Comparison of ENCODE assay signal across 8 mouse cellular contexts in genomic region chr1:151755660-151756424, GRCm38 (mm10). TPM values are rescaled to one million over a fixed set of nuclear protein-coding genes. Genes with fewer than 3 reads are reported as not detected.
DNase-seq lines count a peak whose midpoint lies in the region; ATAC-seq and TF ChIP-seq lines count a peak whose summit lies in the region.

No protein-coding gene starts in this region.

- peak; percentile 11 for ATAC-seq in frontal cortex, adult (ENCODE audit: low TSS enrichment)
- no peak for ATAC-seq in forebrain, embryonic 14.5 days
- ATAC-seq in limb, embryonic 14.5 days (ENCODE audit: low FRiP score, low read depth) = no peak
- peak; percentile 45; the same call in 1 of the 2 replicates for ATAC-seq in neural tube, embryonic 15.5 days (ENCODE audit: low FRiP score)

- H3K4me3 ChIP-seq in thymus, adult 2 months (ENCODE audit: control insufficient read depth, insufficient read depth, low read length) = peak overlapping the region; percentile 59
- H3K4me3 ChIP-seq in forebrain, embryonic 14.5 days (ENCODE audit: low read depth, low read length) = peak overlapping the region; percentile 88
- peak overlapping the region; percentile 93 for H3K4me3 ChIP-seq in limb, embryonic 14.5 days (replicated peaks; ENCODE audit: low read length)
- peak overlapping the region; percentile 87 for H3K4me3 ChIP-seq in neural tube, embryonic 15.5 days (replicated peaks)

- 0 out of 2 replicates have a peak, but pooled peaks cover 3% of the 10 kb centered on the region for H3K36me3 ChIP-seq in thymus, adult 2 months (ENCODE audit: control insufficient read depth, insufficient read depth, low read length)
- H3K36me3 ChIP-seq in forebrain, embryonic 14.5 days (ENCODE audit: control insufficient read depth, insufficient read depth, low read length) = 0 out of 2 replicates have a peak, but pooled peaks cover 4% of the 10 kb centered on the region
- H3K36me3 ChIP-seq in limb, embryonic 14.5 days (ENCODE audit: control insufficient read depth, insufficient read depth, low read length) = peaks cover 4% of the 10 kb centered on the region; the same call in 1 of the 2 replicates
- H3K36me3 ChIP-seq in neural tube, embryonic 15.5 days = 0 out of 2 replicates have a peak, but pooled peaks cover 2% of the 10 kb centered on the region

- DNase-seq in frontal cortex, postnatal 25 days (ENCODE audit: low spot score in 2 of 2) = no peak
- peak; percentile 7 for DNase-seq in thymus, adult 2 months
- no peak for DNase-seq in thymus, postnatal 36 days
- DNase-seq in forebrain, embryonic 14.5 days (ENCODE audit: low spot score) = no peak
- no peak for DNase-seq in limb, embryonic 14.5 days (ENCODE audit: low spot score)
- no peak for DNase-seq in left cerebral cortex, adult 9 months (ENCODE audit: low spot score in 2 of 2)

- H3K4me1 ChIP-seq in thymus, adult 2 months (replicated peaks; ENCODE audit: control insufficient read depth, insufficient read depth, low read length) = no peaks in the 10 kb centered on the region; the same call in 1 of the 2 replicates
- H3K4me1 ChIP-seq in forebrain, embryonic 14.5 days (ENCODE audit: control insufficient read depth, insufficient read depth, low read length) = peaks cover 7% of the 10 kb centered on the region
- peaks cover 25% of the 10 kb centered on the region for H3K4me1 ChIP-seq in limb, embryonic 14.5 days (ENCODE audit: control insufficient read depth, insufficient read depth, low read length)
- H3K4me1 ChIP-seq in neural tube, embryonic 15.5 days = peaks cover 21% of the 10 kb centered on the region

- H3K4me2 ChIP-seq in forebrain, embryonic 14.5 days (ENCODE audit: low read length) = peak overlapping the region; percentile 86
- H3K4me2 ChIP-seq in limb, embryonic 14.5 days (replicated peaks; ENCODE audit: low read depth, low read length, severe bottlenecking) = peak overlapping the region; percentile 89
- H3K4me2 ChIP-seq in neural tube, embryonic 15.5 days = peak overlapping the region; percentile 86

- H3K9me3 ChIP-seq in forebrain, embryonic 14.5 days (replicated peaks; ENCODE audit: control insufficient read depth, low read length) = no peaks in the 10 kb centered on the region
- H3K9me3 ChIP-seq in limb, embryonic 14.5 days (ENCODE audit: control insufficient read depth, low read length) = no peaks in the 10 kb centered on the region
- no peaks in the 10 kb centered on the region for H3K9me3 ChIP-seq in neural tube, embryonic 15.5 days (replicated peaks)

- no peak overlapping the region for H3K27ac ChIP-seq in thymus, adult 2 months (ENCODE audit: control insufficient read depth, insufficient read depth, low read length)
- H3K27ac ChIP-seq in forebrain, embryonic 14.5 days (ENCODE audit: low read depth, low read length) = peak overlapping the region; percentile 84
- peak overlapping the region; percentile 35; the same call in 1 of the 2 replicates for H3K27ac ChIP-seq in limb, embryonic 14.5 days (replicated peaks; ENCODE audit: low read depth, low read length)
- H3K27ac ChIP-seq in neural tube, embryonic 15.5 days (replicated peaks) = peak overlapping the region; percentile 91

- no peaks in the 10 kb centered on the region for H3K27me3 ChIP-seq in thymus, adult 2 months (ENCODE audit: control insufficient read depth, insufficient read depth, low read length)
- no peaks in the 10 kb centered on the region for H3K27me3 ChIP-seq in forebrain, embryonic 14.5 days (replicated peaks; ENCODE audit: control insufficient read depth, insufficient read depth, low read length)
- H3K27me3 ChIP-seq in limb, embryonic 14.5 days (ENCODE audit: control insufficient read depth, insufficient read depth, low read length) = no peaks in the 10 kb centered on the region
- H3K27me3 ChIP-seq in neural tube, embryonic 15.5 days (replicated peaks) = no peaks in the 10 kb centered on the region

- peak overlapping the region; percentile 78 for H3K9ac ChIP-seq in forebrain, embryonic 14.5 days (ENCODE audit: low read length)
- H3K9ac ChIP-seq in limb, embryonic 14.5 days (ENCODE audit: low read depth, low read length, severe bottlenecking) = peak overlapping the region; percentile 66
- peak overlapping the region; percentile 74 for H3K9ac ChIP-seq in neural tube, embryonic 15.5 days (replicated peaks)

- TF ChIP-seq POLR2A in thymus, adult 2 months (IDR thresholded peaks at IDR 0.05; ENCODE audit: control insufficient read depth, extremely low read depth, insufficient read depth, low read length, poor library complexity) = no peak
- TF ChIP-seq POLR2A in limb, embryonic 14.5 days (IDR thresholded peaks at IDR 0.05; ENCODE audit: borderline replicate concordance, extremely low read depth, insufficient read depth, insufficient read length) = no peak

- 0 out of 2 replicates have a peak, but pooled peaks have one; percentile 14 for TF ChIP-seq CTCF in thymus, adult 2 months (IDR thresholded peaks at IDR 0.05; ENCODE audit: borderline replicate concordance, control insufficient read depth, extremely low read depth, insufficient read depth, low read length, poor library complexity)

- under 1% methylated on average over 36 of the region's 36 CpGs for WGBS in thymus, adult 2 months
- WGBS in forebrain, embryonic 14.5 days = 5% methylated on average over 34 of the region's 36 CpGs
- WGBS in limb, embryonic 14.5 days = 4% methylated on average over 36 of the region's 36 CpGs
- 7% methylated on average over 36 of the region's 36 CpGs for WGBS in neural tube, embryonic 15.5 days

RNA-seq across cellular contexts. Expression of gene Edem3, which starts 0.7 kb away (rescaled TPM):
- 5.7 and 6.3 TPM in 2 replicates for polyA plus RNA-seq in thymus, adult 2 months (2012; rRNA removed)
- 16.3 and 22.0 TPM in 2 replicates for polyA plus RNA-seq in forebrain, embryonic 14.5 days (2014; fragmentation: Nextera tagmentation; extraction: Ambion mirVana)
- polyA plus RNA-seq in limb, embryonic 14.5 days (2012; rRNA removed) = 17.4 and 18.6 TPM in 2 replicates
- 27.0 and 28.1 TPM in 2 replicates for polyA plus RNA-seq in limb, embryonic 14.5 days (2014; fragmentation: Nextera tagmentation; extraction: Ambion mirVana)
- polyA plus RNA-seq in neural tube, embryonic 15.5 days (2015; fragmentation: Nextera tagmentation; extraction: Ambion mirVana) = 15.2 and 16.9 TPM in 2 replicates

Comparison
In these comparisons a context has a peak if more than half of its experiments do, and no peak if none do; other contexts are left out.
1. ATAC-seq: peak in frontal cortex, adult (single experiment) and neural tube, embryonic 15.5 days (single experiment); none in forebrain, embryonic 14.5 days (single experiment) and limb, embryonic 14.5 days (single experiment).
2. Peak in every context shown above with its lines, with median percentiles within 50 percentile points of each other: H3K4me3 ChIP-seq, H3K4me2 ChIP-seq and H3K9ac ChIP-seq.